Mouse (Mus musculus): ENCODE data around the gene Slc22a8.

DNA sequence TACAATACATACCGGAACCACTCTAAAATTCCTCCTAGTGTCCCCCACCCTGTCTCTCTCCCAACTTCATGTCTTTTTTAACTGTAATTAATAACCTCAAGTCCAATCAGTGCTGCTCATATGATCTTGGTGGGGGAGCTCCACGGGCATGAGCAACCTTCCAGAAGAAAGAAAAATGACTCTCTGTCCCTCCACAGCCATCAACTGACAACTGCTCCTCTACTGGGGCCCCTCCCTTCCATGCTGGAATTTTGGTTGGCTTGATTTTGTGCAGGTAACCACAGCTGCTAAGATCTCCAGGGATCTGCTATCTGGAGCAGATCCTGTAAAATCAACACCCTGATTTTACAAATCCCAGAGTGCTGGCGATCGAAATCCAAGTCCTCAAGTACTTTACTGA lies 13.6 kb upstream of the Slc22a8 start:
- TF ChIP-seq ZC3H11A (IDR thresholded peaks at IDR 0.05; ENCODE audit: low read depth, low read length) = no peak
- no peak for TF ChIP-seq POLR2AphosphoS2 (IDR thresholded peaks at IDR 0.05; ENCODE audit: low read depth, low read length)
- TF ChIP-seq POLR2A (IDR thresholded peaks at IDR 0.05; ENCODE audit: low read depth, low read length) = no peak
- TF ChIP-seq TCF12 (IDR thresholded peaks at IDR 0.05; ENCODE audit: low read depth, low read length) = no peak
- TF ChIP-seq TBP (conservative IDR thresholded peaks at IDR 0.05; ENCODE audit: low read depth, low read length) = no peak
- TF ChIP-seq HCFC1 (IDR thresholded peaks at IDR 0.05; ENCODE audit: low read depth, low read length) = no peak
- TF ChIP-seq CTCF (conservative IDR thresholded peaks at IDR 0.05 in 1 of 2, IDR thresholded peaks at IDR 0.05 in 1 of 2; ENCODE audit: low read depth in 2 of 2, low read length in 2 of 2) = no peak
- no peak for TF ChIP-seq NELFE (IDR thresholded peaks at IDR 0.05; ENCODE audit: low read depth, low read length)
- no peak for TF ChIP-seq BHLHE40 (IDR thresholded peaks at IDR 0.05; ENCODE audit: low read depth, low read length)

All from CH12.LX (cell line).